Mouse (Mus musculus): Measurements from ENCODE around the gene Gpr158.
"Not testable (repeated sequence)": the region's sequence is repeated elsewhere in the genome, so short reads cannot be mapped to it uniquely, and the experiment has no call there.

Gene Gpr158

GRCm38 (mm10) chr2:21367345-21368111 lies at the start of gene Gpr158:
Gpr158 (plus strand) TSS chr2:21367542.
- peak; percentile 71 for DNase-seq

GRCm38 (mm10) chr2:21343821-21344220 lies 23.5 kb upstream of the Gpr158 start:
- no peak for DNase-seq

- DNase-seq, result no peak
These were observed 1.2 kb downstream of the Gpr158 start for GRCm38 (mm10) chr2:21368351-21369170.

DNA sequence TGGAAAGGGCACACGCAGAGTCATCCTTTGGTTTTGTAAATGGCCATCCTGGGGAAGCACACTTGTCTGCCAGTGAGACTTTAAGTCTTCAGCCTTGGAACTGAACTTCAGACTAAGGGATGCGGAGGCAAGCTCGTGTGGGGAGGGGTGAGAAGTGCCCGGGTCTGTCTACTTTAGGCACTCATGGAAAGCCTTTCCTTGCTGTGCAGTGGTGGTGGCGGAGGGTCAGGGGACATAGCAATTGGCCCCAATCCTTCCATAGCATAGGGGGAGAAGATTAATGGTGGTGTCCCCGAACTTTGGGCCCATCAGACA lies 1.8 kb downstream of the Gpr158 start:
- DNase-seq, result no peak

DNA sequence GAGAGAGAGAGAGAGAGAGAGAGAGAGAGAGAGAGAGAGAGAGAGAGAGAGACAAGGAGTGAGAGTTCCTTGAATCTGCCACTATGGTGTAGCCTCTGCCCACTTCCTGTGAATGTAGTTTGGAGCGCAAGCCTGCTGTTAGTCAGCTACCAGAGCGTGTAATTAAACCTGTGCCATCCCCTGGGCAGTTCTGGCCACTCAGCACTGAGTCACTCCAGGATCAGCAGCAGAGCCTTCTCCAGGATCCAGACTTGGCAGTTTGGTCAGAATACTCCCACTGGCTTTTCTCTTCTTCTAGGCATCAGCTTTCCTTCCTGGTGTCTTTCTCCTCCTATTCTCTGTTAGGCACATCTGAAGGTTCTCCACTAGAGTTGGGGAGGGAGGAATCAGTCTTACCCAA lies 2.2 kb downstream of the Gpr158 start:
- DNase-seq, result no peak

- DNase-seq, result no peak
These were observed 12.2 kb downstream of the Gpr158 start for GRCm38 (mm10) chr2:21379516-21379915.

GRCm38 (mm10) chr2:21392727-21393126 lies 25.4 kb downstream of the Gpr158 start:
- DNase-seq, result no peak

DNA sequence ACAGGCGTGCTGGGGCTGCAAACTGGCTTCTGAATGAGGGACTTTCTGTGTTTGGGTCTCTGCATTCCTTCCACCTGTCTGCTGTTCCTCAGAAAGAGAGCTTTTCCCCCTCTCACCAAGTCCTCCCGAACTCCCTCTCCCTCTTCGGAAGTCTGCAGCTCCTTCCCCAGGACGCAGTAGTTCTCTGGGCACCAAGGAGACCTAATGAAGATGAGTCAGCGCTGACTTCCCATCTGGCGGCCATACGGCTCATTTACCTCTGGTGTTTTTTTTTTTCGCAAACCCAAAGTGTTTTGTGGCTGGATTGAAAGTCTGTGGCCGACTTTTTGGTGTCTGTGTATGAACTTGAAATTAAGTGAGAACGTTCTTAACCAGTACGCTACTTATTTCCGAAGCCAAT lies 30.0 kb downstream of the Gpr158 start:
- DNase-seq, result no peak

DNA sequence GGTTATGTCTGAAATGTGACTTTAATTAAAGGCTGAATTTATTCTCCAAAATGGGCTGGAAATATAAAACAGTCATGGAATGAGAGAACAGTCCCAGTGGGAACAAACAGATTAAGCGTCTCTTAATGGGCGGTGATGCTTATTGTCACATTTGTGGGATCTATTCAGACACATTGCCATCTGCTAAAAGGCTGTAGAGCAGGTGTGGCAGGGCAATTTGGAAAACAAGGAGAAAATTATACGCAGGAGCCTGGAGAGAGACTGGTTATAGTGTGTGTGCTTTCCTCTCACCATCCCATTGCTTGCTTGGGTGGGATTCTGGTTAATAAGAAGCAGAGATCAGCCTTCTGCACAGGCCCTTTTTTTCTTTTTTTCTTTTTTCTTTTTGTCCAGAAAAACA lies 32.3 kb downstream of the Gpr158 start:
- no peak for DNase-seq

- no peak for DNase-seq
These were observed 38.3 kb downstream of the Gpr158 start for GRCm38 (mm10) chr2:21405617-21406016.

GRCm38 (mm10) chr2:21407443-21407985 lies 40.2 kb downstream of the Gpr158 start:
- no peak for DNase-seq

DNA sequence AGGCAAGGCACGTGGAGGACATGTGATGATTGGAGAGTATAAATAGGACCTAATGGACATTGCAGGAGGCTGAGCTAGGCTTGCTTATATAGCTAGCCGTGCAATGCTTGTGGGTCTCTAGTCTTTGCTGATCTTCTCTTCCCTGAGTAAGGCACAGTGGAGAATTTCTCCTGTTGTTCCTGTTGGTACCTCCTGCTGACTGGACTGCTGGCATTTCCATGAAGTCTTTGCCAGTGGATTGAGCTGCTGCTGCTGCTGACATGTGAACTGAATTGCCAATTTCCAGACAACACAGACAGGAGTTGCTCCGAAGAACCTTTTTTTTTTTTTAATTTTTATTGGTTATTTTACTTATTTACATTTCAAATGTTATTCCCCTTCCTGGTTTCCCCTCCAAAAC lies 41.5 kb downstream of the Gpr158 start:
- DNase-seq, result no peak

GRCm38 (mm10) chr2:21430288-21430687 lies 62.9 kb downstream of the Gpr158 start:
- DNase-seq, result no peak

DNA sequence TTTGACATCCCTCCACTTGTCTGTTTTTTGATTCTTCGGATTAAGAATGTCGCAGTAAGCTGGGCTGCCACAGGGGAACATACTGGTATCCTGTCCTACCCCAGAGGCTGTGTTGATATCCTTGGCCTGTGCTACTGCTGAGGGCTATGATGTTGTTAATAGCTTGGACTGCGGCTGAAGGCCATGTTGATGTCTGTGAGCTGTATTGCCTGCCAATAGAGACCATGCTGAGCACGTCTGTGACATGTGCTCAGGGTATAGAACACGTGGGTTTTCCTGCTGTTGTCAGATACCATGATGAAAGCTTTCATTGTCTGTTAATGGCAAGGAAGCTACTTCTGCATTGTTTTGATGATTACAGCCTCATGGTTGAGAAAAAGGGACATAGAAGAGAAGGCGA lies 63.8 kb downstream of the Gpr158 start:
- DNase-seq, result no peak

DNA sequence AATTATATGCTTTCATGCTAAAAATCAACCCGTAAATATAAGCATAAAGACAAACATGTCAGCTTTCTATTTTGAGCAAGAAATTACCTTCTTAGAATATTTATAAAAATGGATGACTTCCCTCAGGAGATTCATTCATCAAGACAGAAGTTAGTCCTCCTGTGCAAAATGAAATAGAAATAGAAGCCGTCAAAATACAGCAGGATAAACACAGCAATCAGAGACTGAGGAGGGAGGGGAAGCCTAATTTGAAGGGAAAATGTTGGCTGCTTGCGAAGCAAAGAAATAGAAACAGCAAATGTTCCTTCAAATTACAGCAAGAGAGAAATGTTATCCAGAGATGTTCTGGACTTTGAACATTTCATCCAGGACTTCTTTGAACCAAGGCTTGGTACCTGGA lies 72.3 kb downstream of the Gpr158 start:
- no peak for DNase-seq

GRCm38 (mm10) chr2:21460606-21461005 lies 93.3 kb downstream of the Gpr158 start:
- DNase-seq, result not testable (repeated sequence)

- DNase-seq, result no peak
These were observed 107.6 kb downstream of the Gpr158 start for GRCm38 (mm10) chr2:21474957-21475356.

- DNase-seq, result no peak
These were observed 129.5 kb downstream of the Gpr158 start for GRCm38 (mm10) chr2:21496881-21497280.

DNA sequence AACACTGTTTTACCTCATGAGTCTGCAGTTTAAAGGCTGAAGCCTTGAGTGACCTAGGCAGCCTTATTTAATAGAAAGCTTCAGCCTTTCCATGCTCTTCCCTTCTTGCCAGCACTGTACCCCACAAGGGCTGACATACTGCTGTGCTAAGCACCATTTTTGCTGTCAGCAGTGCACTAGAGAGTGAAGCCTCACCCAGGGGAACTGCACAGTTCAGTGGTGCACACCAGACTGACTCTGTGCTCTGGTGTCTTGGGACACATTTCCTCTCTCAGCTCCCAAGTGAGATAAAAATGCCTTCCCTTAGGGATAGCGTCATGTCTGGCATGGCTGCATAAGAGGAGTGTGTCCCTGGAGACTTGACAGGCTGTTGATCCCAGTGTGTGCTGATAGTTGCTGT lies 130.6 kb downstream of the Gpr158 start:
- DNase-seq, result no peak

- DNase-seq, result no peak
These were observed 132.1 kb downstream of the Gpr158 start for GRCm38 (mm10) chr2:21499399-21499798.

DNA sequence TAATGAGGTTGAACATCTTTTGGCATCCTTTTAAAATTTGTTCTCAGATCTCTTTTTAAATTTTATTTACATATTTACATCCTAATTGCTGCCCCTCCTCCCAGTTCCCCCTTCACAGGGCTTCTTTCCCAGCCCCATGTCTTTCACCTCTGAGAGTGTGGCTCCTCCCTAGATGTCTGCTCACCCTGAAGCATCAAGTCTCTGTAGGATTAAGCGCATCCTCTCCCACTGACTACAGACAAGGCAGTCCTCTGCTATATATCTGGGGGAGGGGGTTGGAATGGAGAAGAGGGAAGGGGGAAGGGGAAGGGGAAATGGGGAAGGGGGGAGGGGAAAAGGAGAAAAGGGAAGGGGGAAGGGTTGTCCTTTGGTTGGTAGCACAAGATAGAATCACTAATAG lies 140.1 kb downstream of the Gpr158 start:
- no peak for DNase-seq

DNA sequence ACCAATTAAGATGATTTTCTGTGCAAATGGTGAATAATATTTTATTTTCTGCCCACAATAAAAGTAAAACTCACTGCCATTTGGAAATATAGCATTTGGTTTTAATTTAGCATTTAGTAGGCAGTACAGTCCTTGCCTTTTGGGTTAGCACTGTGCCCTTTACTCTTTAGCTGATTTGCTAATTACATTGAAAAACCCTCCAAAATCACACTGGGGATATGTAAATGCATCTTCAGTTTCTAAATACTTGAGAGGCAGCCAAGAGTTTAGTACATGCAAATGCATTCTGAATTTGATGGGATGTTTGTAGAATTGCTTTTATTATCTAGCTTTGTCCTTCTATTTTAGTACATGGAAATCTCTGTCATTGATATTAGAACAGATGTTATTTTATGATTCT lies 163.4 kb downstream of the Gpr158 start:
- no peak for DNase-seq

DNA sequence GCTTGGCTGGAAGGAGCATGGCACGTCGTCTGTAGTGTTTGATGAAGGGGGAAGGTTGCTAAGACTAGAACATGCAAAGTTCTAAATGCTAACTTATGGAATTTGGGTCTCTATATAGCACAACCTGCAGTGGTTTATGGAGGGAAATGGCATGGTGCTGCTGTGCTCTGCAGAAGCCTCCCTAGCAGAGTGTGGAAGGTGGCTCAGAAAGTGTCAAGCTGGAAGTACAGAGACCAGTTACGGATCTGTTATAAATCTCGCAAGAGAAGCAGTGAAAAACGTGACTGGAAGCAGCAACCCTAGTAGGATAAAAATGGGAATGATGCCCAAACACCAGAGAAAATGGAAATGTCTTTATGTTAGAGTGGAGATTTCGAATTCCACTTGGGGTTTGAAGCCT lies 251.8 kb downstream of the Gpr158 start:
- no peak for DNase-seq

DNA sequence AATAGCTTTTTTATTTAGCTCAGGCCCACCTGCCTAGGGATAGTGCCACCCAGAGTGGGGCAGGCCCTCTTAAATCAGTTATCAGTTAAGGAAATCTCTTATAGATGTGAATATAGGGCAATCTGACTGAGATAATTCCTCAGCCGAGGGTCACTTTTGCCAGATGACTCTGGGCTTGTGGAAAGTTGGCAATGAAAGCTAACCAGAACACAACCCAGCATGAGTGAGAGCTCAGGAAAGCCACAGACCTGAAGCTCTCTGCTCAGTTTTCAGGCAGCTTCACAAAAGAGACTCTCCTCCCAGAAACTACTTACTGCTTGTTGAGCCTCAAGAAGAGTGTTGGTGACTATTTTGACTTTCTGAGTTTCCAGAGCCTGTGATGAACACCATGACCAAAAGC lies 264.8 kb downstream of the Gpr158 start:
- DNase-seq, result no peak
